Mouse (Mus musculus) gastrocnemius, postnatal 25 days (tissue): Measurements from ENCODE around the gene Vps9d1. TPM values are rescaled to one million over a fixed set of nuclear protein-coding genes. Genes with fewer than 3 reads are reported as not detected.
"Not testable (repeated sequence)": the region's sequence is repeated elsewhere in the genome, so short reads cannot be mapped to it uniquely, and the experiment has no call there.

Source experiments
- DNase-seq: peaks from one replicate; pipeline ENCODE4 v3.0.0; 2022
- total RNA-seq, 2 experiments: library from RNA; stranded (reverse); gene quantifications; 1 replicate in 1 of 2; 2 replicates in 1 of 2; pipeline ENCODE4 v1.2.3; 2021

Gene Vps9d1
- total RNA-seq, 2 experiments from 2014 or later = 12.2 to 13.7 TPM

DNA sequence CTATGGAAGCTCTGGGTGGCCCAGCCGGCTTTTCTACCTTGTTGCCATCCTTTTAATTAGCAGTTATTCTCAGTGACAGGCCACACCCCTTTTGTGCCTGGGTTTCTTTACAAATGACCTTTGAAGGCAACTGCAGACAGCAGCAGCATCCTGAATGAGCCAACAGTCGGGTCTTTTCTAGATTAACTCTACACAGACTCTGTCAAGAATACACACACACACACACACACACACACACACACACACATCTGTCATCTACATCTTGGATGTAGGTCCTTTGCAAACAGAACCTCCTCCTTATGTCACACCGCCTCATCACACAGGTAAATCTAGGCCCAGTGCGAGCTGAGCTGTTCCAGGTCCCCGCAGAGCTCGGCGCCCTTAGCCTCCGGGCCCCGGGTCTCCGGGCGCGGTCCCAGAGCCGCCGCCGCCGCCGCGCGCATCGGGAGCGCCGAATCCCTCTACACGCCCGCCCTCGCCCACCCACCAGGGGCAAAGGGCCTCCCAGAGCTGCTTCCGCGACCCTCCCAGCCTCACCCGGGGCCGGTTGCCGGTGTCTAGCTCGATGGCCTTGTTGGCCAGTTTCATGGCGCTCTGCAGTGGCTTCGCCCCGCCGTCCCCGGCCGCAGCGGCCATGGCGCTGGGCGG is 573 bp downstream of the Vps9d1 start:
- no peak for DNase-seq

DNA sequence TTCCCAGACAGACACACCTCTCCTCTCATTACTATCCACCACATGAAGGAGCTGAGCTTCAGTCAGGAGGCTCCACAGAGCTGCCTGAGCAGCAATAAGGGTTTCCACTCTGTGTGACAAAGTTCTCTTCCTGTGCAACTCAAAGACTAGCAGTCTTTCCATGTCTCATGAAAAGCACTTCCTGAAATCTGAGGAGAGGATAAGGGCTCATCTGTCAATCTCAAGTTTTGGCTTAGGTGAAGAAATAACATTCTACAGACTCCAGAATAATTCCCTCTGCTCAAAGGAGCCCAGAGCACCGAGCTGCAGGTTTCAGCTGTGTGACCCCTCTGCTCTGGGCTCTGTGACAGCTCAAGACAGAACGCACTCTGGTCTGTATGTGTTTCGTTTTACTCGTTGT is 1.2 kb downstream of the Vps9d1 start:
- DNase-seq = no peak

DNA sequence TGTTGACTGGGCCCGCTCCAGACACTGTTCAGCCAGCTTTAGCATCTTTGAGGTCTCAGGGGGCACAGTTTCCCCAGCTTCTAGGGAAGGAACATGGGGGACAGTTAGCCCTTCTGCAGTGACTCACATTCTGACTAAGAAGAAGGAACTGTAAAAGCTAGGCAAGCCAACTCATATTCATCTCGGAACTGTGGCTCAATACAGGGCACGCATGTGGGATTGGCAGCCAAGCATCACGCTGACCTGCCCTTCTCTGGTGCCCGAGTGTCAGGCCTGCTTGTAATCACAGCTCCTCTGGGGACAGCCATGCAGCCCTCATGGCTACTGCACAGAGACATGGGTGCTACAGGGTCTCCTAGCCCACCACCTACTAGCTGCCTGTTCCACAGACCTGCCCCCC is 3.2 kb downstream of the Vps9d1 start:
- DNase-seq = no peak

- DNase-seq = peak; percentile 24
Measured at GRCm38 (mm10) chr8:123248596-123248995, 5.6 kb downstream of the Vps9d1 start.

GRCm38 (mm10) chr8:123247748-123248147 is 6.4 kb downstream of the Vps9d1 start:
- no peak for DNase-seq

DNA sequence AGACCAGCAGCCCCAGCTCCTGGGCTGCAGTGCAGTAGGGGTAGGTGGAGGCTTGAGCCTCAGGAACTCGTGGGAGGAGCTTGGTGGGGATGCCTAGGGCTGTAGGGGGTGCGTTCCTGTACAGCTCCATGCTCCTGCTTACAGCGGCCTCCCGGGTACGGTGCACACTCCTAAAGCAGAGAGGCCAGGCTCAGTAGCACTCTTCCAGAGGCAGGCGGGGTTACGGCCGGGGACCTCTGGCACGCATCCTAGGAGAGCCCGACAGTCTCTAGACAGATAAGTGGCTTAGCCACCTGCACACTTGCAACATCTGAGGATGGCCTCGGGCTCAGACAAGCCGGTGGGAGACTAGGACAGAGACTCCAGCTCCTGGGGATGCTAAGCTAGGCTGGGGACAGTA is 8.6 kb downstream of the Vps9d1 start:
- no peak for DNase-seq

GRCm38 (mm10) chr8:123244382-123244781 is 9.8 kb downstream of the Vps9d1 start:
- DNase-seq = no peak

DNA sequence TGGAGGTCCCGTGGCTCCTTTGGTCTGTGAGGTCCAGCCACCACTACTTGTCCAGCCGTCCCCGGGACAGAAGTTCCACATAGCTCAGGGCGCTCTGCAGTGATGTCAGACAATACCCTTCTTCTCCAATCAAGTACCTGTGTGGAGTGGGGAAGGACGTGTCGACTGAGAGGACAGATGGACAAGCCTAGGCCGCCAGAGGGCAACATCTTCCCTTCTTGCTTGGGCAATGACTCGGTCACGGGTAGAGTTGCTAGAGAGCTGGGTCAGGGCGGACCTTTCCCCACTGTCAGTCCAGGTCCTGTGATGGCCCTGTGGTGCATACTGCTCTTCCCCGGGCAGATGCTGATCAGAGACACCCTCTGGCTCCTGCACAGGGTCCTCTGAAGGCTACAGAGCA is 11.1 kb downstream of the Vps9d1 start:
- DNase-seq = no peak

GRCm38 (mm10) chr8:123242107-123242923 is 11.8 kb downstream of the Vps9d1 start:
- no peak for DNase-seq

GRCm38 (mm10) chr8:123239398-123239797 is 14.8 kb downstream of the Vps9d1 start:
- DNase-seq = no peak

DNA sequence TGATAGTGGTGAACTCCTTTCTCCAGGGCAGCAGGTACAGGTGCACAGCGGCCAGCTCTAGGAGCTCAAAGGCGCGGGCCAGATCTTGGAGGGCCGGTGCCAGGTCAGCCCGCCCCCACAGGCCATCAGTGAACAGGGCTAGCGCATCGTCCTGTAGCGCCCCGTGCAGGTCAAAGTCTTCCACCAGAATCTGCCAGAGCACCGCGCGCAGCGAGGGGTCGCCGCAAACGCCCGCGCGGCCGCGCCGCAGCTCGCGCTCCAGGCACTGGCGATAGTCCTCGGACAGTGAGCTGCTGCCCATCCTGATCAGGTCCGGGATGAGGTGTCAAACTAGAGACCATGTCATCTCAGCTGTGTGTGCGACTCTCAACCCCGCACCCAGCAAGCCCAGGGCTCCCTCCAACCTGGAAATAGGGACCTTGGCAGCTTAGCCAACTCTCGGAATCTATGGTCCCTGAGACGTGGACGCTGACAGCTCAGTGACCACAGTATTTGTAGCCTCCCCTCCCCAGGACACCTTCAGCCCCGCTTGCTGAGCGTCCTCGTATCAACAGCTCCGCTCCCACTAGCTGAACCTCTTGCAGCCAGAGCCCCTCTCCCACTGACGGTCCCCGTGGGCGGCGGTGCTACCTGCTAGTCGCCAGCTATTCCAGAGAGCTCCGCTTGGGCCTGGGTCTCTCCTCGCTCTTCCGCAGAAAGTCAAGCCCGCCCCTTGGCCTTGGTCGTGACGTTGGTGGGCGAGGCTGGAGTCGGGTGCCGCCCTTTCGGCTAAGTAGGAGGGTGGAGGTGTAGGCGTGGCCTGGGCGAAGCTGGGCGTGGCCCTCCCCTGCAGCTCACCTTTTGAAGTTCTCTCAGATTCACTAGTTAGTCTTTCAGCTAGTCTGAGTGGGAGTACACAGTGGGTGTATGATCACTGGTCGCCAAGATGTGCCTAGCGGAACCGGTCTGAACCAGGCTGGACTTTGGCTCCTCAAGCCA is 18.3 kb downstream of the Vps9d1 start, which contains the start of gene Spata2l:
Gene Spata2l (minus strand): TSS at position 714 of the 978 bp plus-strand sequence.
- DNase-seq = peak; percentile 82

GRCm38 (mm10) chr8:123234918-123235519 is 19.1 kb downstream of the Vps9d1 start:
- no peak for DNase-seq

- DNase-seq = no peak
Measured at GRCm38 (mm10) chr8:123233760-123234159, 20.4 kb downstream of the Vps9d1 start.

GRCm38 (mm10) chr8:123233300-123233699 is 20.8 kb downstream of the Vps9d1 start:
- DNase-seq = no peak

DNA sequence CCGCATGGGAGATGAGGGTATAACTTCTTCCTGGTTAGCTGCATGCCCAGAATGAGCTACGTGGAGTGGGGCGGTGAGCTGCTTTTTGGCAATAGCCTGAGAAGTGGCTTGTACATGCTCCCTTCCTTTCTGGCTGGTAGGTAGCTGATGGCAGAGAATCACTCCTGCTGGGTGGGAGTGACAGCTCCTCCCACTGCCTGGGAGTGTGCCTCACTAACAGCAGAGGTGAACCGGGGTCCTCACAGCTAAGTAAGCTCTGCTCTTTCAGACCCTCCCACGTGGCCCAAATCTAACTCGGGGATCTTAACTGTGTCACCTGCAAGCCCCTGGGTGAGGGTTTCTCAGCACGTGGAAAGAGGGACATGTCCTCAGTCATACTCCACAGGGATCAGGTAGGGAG is 21.6 kb downstream of the Vps9d1 start:
- no peak for DNase-seq

DNA sequence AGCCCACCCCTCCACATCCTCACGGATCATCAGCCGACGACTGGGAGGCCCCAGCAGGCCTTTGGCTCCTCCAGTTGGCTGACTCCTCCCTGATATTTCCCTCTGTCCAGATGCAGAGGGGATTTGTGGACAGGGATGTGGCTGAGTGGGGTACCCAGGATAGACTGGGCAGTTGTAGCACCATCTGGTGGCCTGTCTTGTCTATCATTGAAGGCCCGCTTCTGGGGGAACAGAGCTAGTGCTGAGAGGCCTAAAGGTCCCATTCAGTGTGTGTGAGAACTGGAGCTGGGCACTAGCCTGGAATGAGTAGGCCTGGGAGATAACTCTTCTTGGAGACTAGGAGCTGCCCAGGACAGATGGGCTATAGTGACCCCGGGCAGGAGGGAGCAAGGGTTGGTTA is 22.4 kb downstream of the Vps9d1 start:
- no peak for DNase-seq

DNA sequence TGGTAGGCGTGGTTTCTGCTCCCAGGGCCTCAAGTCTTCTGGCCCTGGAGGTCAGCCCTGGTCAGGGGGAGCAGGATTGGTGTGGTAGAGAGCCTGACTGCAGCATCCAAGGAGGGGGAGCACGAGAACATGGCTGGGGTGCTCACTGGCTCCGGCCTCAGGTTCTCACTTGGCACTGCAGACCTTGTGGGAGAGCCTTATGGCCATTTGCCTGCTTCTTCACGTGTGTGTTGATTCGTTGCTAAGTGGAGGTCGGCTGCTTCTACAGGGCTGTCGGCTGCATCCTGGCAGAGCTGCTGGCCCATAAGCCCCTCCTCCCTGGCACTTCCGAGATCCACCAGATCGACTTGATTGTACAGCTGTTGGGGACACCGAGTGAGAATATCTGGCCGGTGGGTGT is 23.8 kb downstream of the Vps9d1 start:
- DNase-seq = not testable (repeated sequence)

GRCm38 (mm10) chr8:123228416-123228815 is 25.7 kb downstream of the Vps9d1 start:
- no peak for DNase-seq

- DNase-seq = peak; percentile 84
Measured at GRCm38 (mm10) chr8:123224278-123225266, 29.6 kb downstream of the Vps9d1 start, which contains the start of gene Cdk10. Cdk10 (plus strand) TSS chr8:123224842.

- DNase-seq = no peak
Measured at GRCm38 (mm10) chr8:123220917-123221316, 33.2 kb downstream of the Vps9d1 start.

DNA sequence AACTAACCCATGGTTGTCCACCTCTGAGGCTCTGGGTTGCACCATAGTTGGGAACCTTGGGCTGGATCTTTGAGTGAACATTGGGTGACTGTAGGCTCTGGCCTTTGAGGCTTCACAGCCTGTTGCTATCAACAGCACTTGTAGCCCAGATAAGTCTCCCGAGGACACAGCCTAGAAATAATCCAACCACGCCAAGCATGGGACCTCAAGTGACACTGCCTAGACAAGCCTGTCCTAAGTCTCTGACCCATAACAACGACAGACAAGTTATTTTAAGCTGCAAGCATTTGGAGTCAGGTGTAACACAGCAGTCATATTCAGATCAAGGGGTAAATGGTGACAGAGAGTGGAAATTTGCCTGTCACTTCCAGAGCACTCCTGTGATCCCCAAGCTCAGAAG is 38.7 kb downstream of the Vps9d1 start:
- no peak for DNase-seq
